Mouse (Mus musculus): Measurements from ENCODE around the gene Lrmda.

DNA sequence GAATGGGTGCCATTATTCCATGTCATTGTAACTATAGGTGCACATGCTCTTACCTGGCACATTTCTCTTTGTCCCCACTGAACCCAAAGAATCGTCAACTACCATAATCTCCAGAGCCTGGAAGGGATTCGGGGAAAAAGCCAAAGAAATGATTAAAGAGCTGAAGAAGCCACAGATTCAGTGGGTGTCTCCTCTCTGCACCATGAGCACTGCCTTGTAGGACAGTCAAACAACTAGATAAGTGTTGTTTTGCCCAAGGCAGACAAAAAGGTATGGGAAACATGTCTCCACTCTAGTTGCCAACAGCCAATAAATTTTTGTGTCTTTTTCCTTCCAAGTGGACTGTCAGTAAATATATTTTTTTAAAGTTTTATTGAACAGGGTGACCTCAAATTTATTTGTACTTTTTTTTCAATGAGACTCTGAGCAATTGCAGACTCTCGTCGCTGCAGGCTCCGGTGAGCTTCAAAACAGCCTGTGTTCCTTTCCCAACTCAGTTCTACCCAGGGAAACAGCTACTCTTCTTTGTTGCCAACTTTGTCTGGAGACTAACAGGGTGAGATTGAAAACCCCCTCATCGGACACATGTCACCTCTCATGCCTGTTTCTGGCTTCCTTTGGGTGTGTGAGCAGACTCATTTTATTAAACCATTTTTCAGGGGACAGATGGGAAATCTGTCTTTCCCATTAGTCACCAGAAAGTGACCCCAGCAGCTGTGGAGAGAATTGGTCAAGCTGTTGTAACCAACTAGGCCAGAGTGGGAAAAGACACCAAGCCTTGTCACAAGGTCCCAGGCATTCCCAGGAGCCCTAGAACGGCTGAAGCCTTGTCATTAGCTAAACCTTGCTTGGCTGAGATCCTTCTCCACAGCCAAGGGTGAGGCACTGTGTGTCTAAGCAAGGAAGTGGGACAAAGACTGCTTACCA, 886.5 kb downstream of the Lrmda start:
- TF ChIP-seq POLR2A (IDR thresholded peaks at IDR 0.05; ENCODE audit: control insufficient read depth, extremely low read depth, insufficient read depth, low read length, poor library complexity) (no peak), CTCF (IDR thresholded peaks at IDR 0.05; ENCODE audit: borderline replicate concordance, control insufficient read depth, extremely low read depth, insufficient read depth, low read length, poor library complexity) (no peak)
